11 mouse cellular contexts compared by ENCODE assay signal in the genomic region with DNA sequence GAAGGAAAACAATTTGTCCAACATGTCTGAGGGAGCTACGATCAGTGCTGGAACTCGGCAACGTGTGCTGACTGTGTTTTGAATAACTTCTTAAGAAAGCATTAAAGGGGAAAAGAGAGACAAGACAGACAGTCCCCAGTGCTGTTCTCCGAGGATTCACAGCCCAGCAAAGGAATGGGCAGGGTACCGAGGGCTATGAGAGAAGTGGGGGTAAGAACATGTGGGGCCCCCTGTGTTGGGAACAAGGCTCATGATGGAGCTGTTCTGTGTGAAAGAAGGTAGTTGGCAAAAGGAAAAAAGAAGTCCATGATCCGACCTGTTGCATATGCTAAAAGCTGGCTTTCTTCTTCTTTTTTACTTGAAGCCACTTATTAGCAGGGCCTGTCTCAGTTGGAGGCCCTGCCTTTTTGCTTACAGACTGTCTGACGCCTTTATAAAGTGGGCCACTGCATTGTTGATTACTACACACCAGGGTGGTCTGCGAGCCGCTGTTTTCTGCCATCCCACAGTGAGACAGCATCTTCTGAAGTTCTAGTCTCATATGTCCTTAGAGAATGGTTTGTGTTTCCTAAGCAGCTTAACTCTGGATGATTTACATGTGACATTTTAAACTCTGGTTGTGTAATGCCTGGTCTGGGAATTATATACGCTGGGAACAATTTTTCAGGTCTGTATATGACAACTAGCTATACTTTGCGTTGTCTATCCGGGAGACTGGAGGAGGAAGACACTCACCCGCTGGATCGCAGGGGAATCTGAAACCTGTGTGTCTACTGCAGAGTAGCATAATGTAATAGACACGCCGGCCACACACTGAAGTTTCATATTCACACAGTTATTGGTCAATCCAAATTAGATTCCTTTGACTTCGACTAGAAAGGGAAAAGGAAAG.
DNase-seq lines count a peak whose midpoint lies in the region; ATAC-seq and TF ChIP-seq lines count a peak whose summit lies in the region.
"Had no signal": no experiment of that assay in that cellular context is flagged by ENCODE, and none has a peak within 500 bp of the region (broad histone marks: within the 10 kb centered on the region; RNA-seq: fewer than 3 reads in every experiment).

No protein-coding gene starts in this region.

- no peaks in the 10 kb centered on the region for H3K9me3 ChIP-seq in forebrain, embryonic 13.5 days (replicated peaks)
- H3K9me3 ChIP-seq in forebrain, postnatal 0 days (ENCODE audit: low read length), result no peaks in the 10 kb centered on the region
- H3K9me3 ChIP-seq in embryonic facial prominence, embryonic 11.5 days (replicated peaks; ENCODE audit: control insufficient read depth, low read length), result no peaks in the 10 kb centered on the region
- H3K9me3 ChIP-seq in intestine, embryonic 16.5 days (ENCODE audit: control insufficient read depth, low read length), result no peaks in the 10 kb centered on the region
- no peaks in the 10 kb centered on the region for H3K9me3 ChIP-seq in neural tube, embryonic 13.5 days
- H3K9me3 ChIP-seq in heart, embryonic 11.5 days (replicated peaks; ENCODE audit: control insufficient read depth, low read length), result no peaks in the 10 kb centered on the region

- peaks cover 10% of the 10 kb centered on the region for H3K4me1 ChIP-seq in forebrain, embryonic 13.5 days
- H3K4me1 ChIP-seq in forebrain, postnatal 0 days (ENCODE audit: insufficient read depth), result no peaks in the 10 kb centered on the region
- no peaks in the 10 kb centered on the region for H3K4me1 ChIP-seq in embryonic facial prominence, embryonic 11.5 days (ENCODE audit: control insufficient read depth, insufficient read depth, low read length)
- no peaks in the 10 kb centered on the region for H3K4me1 ChIP-seq in intestine, embryonic 16.5 days (ENCODE audit: control insufficient read depth, insufficient read depth, low read length)
- H3K4me1 ChIP-seq in neural tube, embryonic 13.5 days (replicated peaks), result peaks cover 9% of the 10 kb centered on the region
- H3K4me1 ChIP-seq in heart, embryonic 11.5 days (ENCODE audit: control insufficient read depth, insufficient read depth, low read length), result no peaks in the 10 kb centered on the region

- H3K27ac ChIP-seq in forebrain, embryonic 13.5 days, result no peak overlapping the region
- no peak overlapping the region for H3K27ac ChIP-seq in forebrain, postnatal 0 days (ENCODE audit: low read depth, low read length)
- no peak overlapping the region for H3K27ac ChIP-seq in embryonic facial prominence, embryonic 11.5 days (replicated peaks; ENCODE audit: low read depth, low read length)
- H3K27ac ChIP-seq in intestine, embryonic 16.5 days (ENCODE audit: low read length), result peak overlapping the region; percentile 62
- H3K27ac ChIP-seq in neural tube, embryonic 13.5 days (replicated peaks), result no peak overlapping the region
- no peak overlapping the region for H3K27ac ChIP-seq in heart, embryonic 11.5 days (ENCODE audit: low read depth, low read length)

- no peak for DNase-seq in forebrain, postnatal 0 days
- DNase-seq in embryonic facial prominence, embryonic 11.5 days (ENCODE audit: low spot score), result peak; percentile 23
- DNase-seq in T-cell, adult 2 months (ENCODE audit: low spot score), result no peak
- DNase-seq: adrenal gland, adult 8-10 months; cerebellum, adult 9-10 months; liver had no signal

- peak; percentile 57; the same call in 1 of the 2 replicates for ATAC-seq in forebrain, embryonic 13.5 days
- no peak for ATAC-seq in forebrain, postnatal 0 days
- ATAC-seq in embryonic facial prominence, embryonic 11.5 days (replicated peaks; ENCODE audit: insufficient number of reproducible peaks, low FRiP score, low TSS enrichment, low read depth), result peak; percentile 29; the same call in 1 of the 2 replicates
- ATAC-seq in intestine, embryonic 16.5 days, result peak; percentile 74
- ATAC-seq in neural tube, embryonic 13.5 days (ENCODE audit: low read depth), result no peak
- ATAC-seq in heart, embryonic 11.5 days (replicated peaks; ENCODE audit: insufficient number of reproducible peaks, low FRiP score, low TSS enrichment), result no peak
- no peak for ATAC-seq in activated CD4-positive, CD25-positive, alpha-beta regulatory T cell, adult 4 months

- H3K36me3 ChIP-seq in forebrain, embryonic 13.5 days (ENCODE audit: poor library complexity, severe bottlenecking), result no peaks in the 10 kb centered on the region
- no peaks in the 10 kb centered on the region for H3K36me3 ChIP-seq in forebrain, postnatal 0 days (ENCODE audit: insufficient read depth)
- no peaks in the 10 kb centered on the region for H3K36me3 ChIP-seq in embryonic facial prominence, embryonic 11.5 days (replicated peaks; ENCODE audit: control insufficient read depth, insufficient read depth, low read depth, low read length)
- H3K36me3 ChIP-seq in intestine, embryonic 16.5 days (ENCODE audit: control insufficient read depth, insufficient read depth, low read length), result no peaks in the 10 kb centered on the region
- H3K36me3 ChIP-seq in neural tube, embryonic 13.5 days, result no peaks in the 10 kb centered on the region
- H3K36me3 ChIP-seq in heart, embryonic 11.5 days (ENCODE audit: control insufficient read depth, insufficient read depth, low read length), result no peaks in the 10 kb centered on the region

- 0 out of 2 replicates have a peak, but pooled peaks cover 2% of the 10 kb centered on the region for H3K27me3 ChIP-seq in forebrain, embryonic 13.5 days
- no peaks in the 10 kb centered on the region for H3K27me3 ChIP-seq in forebrain, postnatal 0 days (ENCODE audit: insufficient read depth, low read length)
- no peaks in the 10 kb centered on the region for H3K27me3 ChIP-seq in embryonic facial prominence, embryonic 11.5 days (ENCODE audit: control insufficient read depth, insufficient read depth, low read length)
- no peaks in the 10 kb centered on the region for H3K27me3 ChIP-seq in intestine, embryonic 16.5 days (replicated peaks; ENCODE audit: control insufficient read depth, insufficient read depth, low read length)
- H3K27me3 ChIP-seq in neural tube, embryonic 13.5 days, result no peaks in the 10 kb centered on the region
- no peaks in the 10 kb centered on the region for H3K27me3 ChIP-seq in heart, embryonic 11.5 days (ENCODE audit: control insufficient read depth, insufficient read depth, low read length)

- WGBS in forebrain, embryonic 13.5 days, result 32% methylated on average over 17 of the region's 17 CpGs
- WGBS in forebrain, postnatal 0 days, result 32% methylated on average over 17 of the region's 17 CpGs
- WGBS in embryonic facial prominence, embryonic 11.5 days, result 45% methylated on average over 17 of the region's 17 CpGs
- WGBS in intestine, embryonic 16.5 days, result 35% methylated on average over 17 of the region's 17 CpGs
- 42% methylated on average over 17 of the region's 17 CpGs for WGBS in neural tube, embryonic 13.5 days
- 56% methylated on average over 17 of the region's 17 CpGs for WGBS in heart, embryonic 11.5 days (ENCODE audit: insufficient replicate concordance)

- no peak overlapping the region for H3K4me2 ChIP-seq in forebrain, embryonic 13.5 days
- H3K4me2 ChIP-seq in forebrain, postnatal 0 days (ENCODE audit: low read depth), result no peak overlapping the region
- H3K4me2 ChIP-seq in embryonic facial prominence, embryonic 11.5 days (ENCODE audit: low read depth, low read length), result no peak overlapping the region
- H3K4me2 ChIP-seq in intestine, embryonic 16.5 days (ENCODE audit: low read depth, low read length), result no peak overlapping the region
- H3K4me2 ChIP-seq in neural tube, embryonic 13.5 days, result peak overlapping the region; percentile 9; the same call in 1 of the 2 replicates
- H3K4me2 ChIP-seq in heart, embryonic 11.5 days, result no peak overlapping the region

- no peak for TF ChIP-seq CTCF in forebrain, postnatal 0 days (IDR thresholded peaks at IDR 0.05; ENCODE audit: low read depth)

- no peak overlapping the region for H3K4me3 ChIP-seq in forebrain, embryonic 13.5 days
- no peak overlapping the region for H3K4me3 ChIP-seq in forebrain, postnatal 0 days (ENCODE audit: low read depth, low read length)
- H3K4me3 ChIP-seq in embryonic facial prominence, embryonic 11.5 days (ENCODE audit: low read depth, low read length), result no peak overlapping the region
- H3K4me3 ChIP-seq in intestine, embryonic 16.5 days (ENCODE audit: low read length), result no peak overlapping the region
- no peak overlapping the region for H3K4me3 ChIP-seq in neural tube, embryonic 13.5 days
- no peak overlapping the region for H3K4me3 ChIP-seq in heart, embryonic 11.5 days (ENCODE audit: low read depth, low read length)

- no peak overlapping the region for H3K9ac ChIP-seq in forebrain, embryonic 13.5 days
- no peak overlapping the region for H3K9ac ChIP-seq in forebrain, postnatal 0 days
- no peak overlapping the region for H3K9ac ChIP-seq in embryonic facial prominence, embryonic 11.5 days (replicated peaks; ENCODE audit: low read length)
- H3K9ac ChIP-seq in intestine, embryonic 16.5 days (ENCODE audit: low read depth, low read length), result no peak overlapping the region
- H3K9ac ChIP-seq in neural tube, embryonic 13.5 days, result no peak overlapping the region; the same call in 1 of the 2 replicates
- H3K9ac ChIP-seq in heart, embryonic 11.5 days (ENCODE audit: low read depth, low read length), result no peak overlapping the region

Comparison
In these comparisons a context has a peak if more than half of its experiments do, and no peak if none do; other contexts are left out.
1. ATAC-seq: peak in forebrain, embryonic 13.5 days (single experiment), embryonic facial prominence, embryonic 11.5 days (single experiment) and intestine, embryonic 16.5 days (single experiment); none in forebrain, postnatal 0 days (single experiment), neural tube, embryonic 13.5 days (single experiment), heart, embryonic 11.5 days (single experiment) and activated CD4-positive, CD25-positive, alpha-beta regulatory T cell, adult 4 months (single experiment).